ENCODE assay signal across 9 mouse cellular contexts in genomic region chr11:69092386-69092751, GRCm38 (mm10). TPM values are rescaled to one million over a fixed set of nuclear protein-coding genes. Genes with fewer than 3 reads are reported as not detected.
DNase-seq lines count a peak whose midpoint lies in the region; ATAC-seq and TF ChIP-seq lines count a peak whose summit lies in the region.
"Had no signal": no experiment of that assay in that cellular context is flagged by ENCODE, and none has a peak within 500 bp of the region (broad histone marks: within the 10 kb centered on the region; RNA-seq: fewer than 3 reads in every experiment).

No protein-coding gene starts in this region.

- no peak overlapping the region for H3K4me3 ChIP-seq in neural tube, embryonic 15.5 days (replicated peaks)
- H3K4me3 ChIP-seq in embryonic facial prominence, embryonic 14.5 days (ENCODE audit: low read depth, low read length) = no peak overlapping the region
- no peak overlapping the region for H3K4me3 ChIP-seq in lung, embryonic 14.5 days (ENCODE audit: low read depth, low read length)

- H3K9me3 ChIP-seq in neural tube, embryonic 15.5 days (replicated peaks) = no peaks in the 10 kb centered on the region
- H3K9me3 ChIP-seq in embryonic facial prominence, embryonic 14.5 days (ENCODE audit: control insufficient read depth, low read length) = no peaks in the 10 kb centered on the region
- no peaks in the 10 kb centered on the region for H3K9me3 ChIP-seq in lung, embryonic 14.5 days (ENCODE audit: low read depth, low read length)

- peaks cover 73% of the 10 kb centered on the region for H3K4me1 ChIP-seq in neural tube, embryonic 15.5 days
- peaks cover 36% of the 10 kb centered on the region for H3K4me1 ChIP-seq in embryonic facial prominence, embryonic 14.5 days (ENCODE audit: control insufficient read depth, insufficient read depth, low read length)
- peaks cover 19% of the 10 kb centered on the region for H3K4me1 ChIP-seq in lung, embryonic 14.5 days (ENCODE audit: insufficient read depth)

- no peak overlapping the region for H3K4me2 ChIP-seq in neural tube, embryonic 15.5 days
- H3K4me2 ChIP-seq in embryonic facial prominence, embryonic 14.5 days (ENCODE audit: low read depth, low read length) = no peak overlapping the region
- no peak overlapping the region for H3K4me2 ChIP-seq in lung, embryonic 14.5 days

- no peak overlapping the region for H3K9ac ChIP-seq in neural tube, embryonic 15.5 days (replicated peaks)
- no peak overlapping the region for H3K9ac ChIP-seq in embryonic facial prominence, embryonic 14.5 days (ENCODE audit: low read depth, low read length)
- no peak overlapping the region for H3K9ac ChIP-seq in lung, embryonic 14.5 days

- 2% methylated on average over 3 of the region's 3 CpGs for WGBS in neural tube, embryonic 15.5 days
- WGBS in embryonic facial prominence, embryonic 14.5 days = 0% methylated on average over 3 of the region's 3 CpGs
- WGBS in lung, embryonic 14.5 days = 10% methylated on average over 3 of the region's 3 CpGs

- no peak for ATAC-seq in neural tube, embryonic 15.5 days (ENCODE audit: low FRiP score)
- ATAC-seq in embryonic facial prominence, embryonic 14.5 days (ENCODE audit: low read depth) = no peak
- ATAC-seq in lung, embryonic 14.5 days (ENCODE audit: insufficient read depth) = no peak
- no peak for ATAC-seq in megakaryocyte-erythroid progenitor cell, adult 5-6 weeks (replicated peaks; ENCODE audit: low FRiP score, low TSS enrichment, poor library complexity, severe bottlenecking)

- H3K27me3 ChIP-seq in neural tube, embryonic 15.5 days (replicated peaks) = no peaks in the 10 kb centered on the region
- H3K27me3 ChIP-seq in embryonic facial prominence, embryonic 14.5 days (replicated peaks; ENCODE audit: control insufficient read depth, insufficient read depth, low read length) = no peaks in the 10 kb centered on the region
- H3K27me3 ChIP-seq in lung, embryonic 14.5 days (ENCODE audit: insufficient read depth, low read length) = no peaks in the 10 kb centered on the region

- H3K36me3 ChIP-seq in neural tube, embryonic 15.5 days = peaks cover 29% of the 10 kb centered on the region
- H3K36me3 ChIP-seq in embryonic facial prominence, embryonic 14.5 days (ENCODE audit: control insufficient read depth, insufficient read depth, low read length) = peaks cover 31% of the 10 kb centered on the region
- peaks cover 35% of the 10 kb centered on the region for H3K36me3 ChIP-seq in lung, embryonic 14.5 days (ENCODE audit: insufficient read depth)

- H3K27ac ChIP-seq in neural tube, embryonic 15.5 days (replicated peaks) = no peak overlapping the region
- H3K27ac ChIP-seq in embryonic facial prominence, embryonic 14.5 days (replicated peaks; ENCODE audit: low read depth, low read length) = no peak overlapping the region
- H3K27ac ChIP-seq in lung, embryonic 14.5 days (ENCODE audit: low read depth) = no peak overlapping the region

- TF ChIP-seq CTCF in lung, embryonic 14.5 days (IDR thresholded peaks at IDR 0.05; ENCODE audit: low read depth) = peak; percentile 88

- peak; percentile 88 for DNase-seq in neural tube, embryonic 10.5 days (ENCODE audit: extremely low spot score, low spot score)
- peak; percentile 91 to 92 for DNase-seq in adrenal gland, postnatal 36 days
- peak; percentile 33 for DNase-seq in embryonic facial prominence, embryonic 14.5 days (ENCODE audit: low spot score)
- DNase-seq in kidney, adult 9 months = peak; percentile 97
- DNase-seq in lung, embryonic 14.5 days = peak; percentile 90
- peak; percentile 95 for DNase-seq in spleen, postnatal 10 days (ENCODE audit: low spot score in 2 of 2)

RNA-seq across cellular contexts. Expression of gene Per1, which starts 2.6 kb away (rescaled TPM):
- 10.0 and 11.9 TPM in 2 replicates for polyA plus RNA-seq in neural tube, embryonic 15.5 days (2015; fragmentation: Nextera tagmentation; extraction: Ambion mirVana)
- total RNA-seq in adrenal gland, postnatal 36 days (2021) = 100 to 1,000 TPM; 112 to 153 TPM
- polyA plus RNA-seq in embryonic facial prominence, embryonic 14.5 days (2014; fragmentation: Nextera tagmentation; extraction: Ambion mirVana) = 21.5 and 28.2 TPM in 2 replicates
- 15.4 and 23.7 TPM in 2 replicates for polyA plus RNA-seq in lung, embryonic 14.5 days (2014; fragmentation: Nextera tagmentation; extraction: Ambion mirVana)
- total RNA-seq in megakaryocyte-erythroid progenitor cell, adult 5-6 weeks (2014; fragmentation: Nextera tagmentation) = 11.3 and 17.6 TPM in 2 replicates
- total RNA-seq in megakaryocyte-erythroid progenitor cell, adult 5-6 weeks (2017) = 4.7 and 12.5 TPM in 2 replicates

RNA-seq across cellular contexts. Expression of gene Vamp2, which starts 4.1 kb away (rescaled TPM):
- polyA plus RNA-seq in neural tube, embryonic 15.5 days (2015; fragmentation: Nextera tagmentation; extraction: Ambion mirVana) = 347 and 355 TPM in 2 replicates
- total RNA-seq in adrenal gland, postnatal 36 days (2021) = 100 to 1,000 TPM; 116 to 130 TPM
- 89.1 and 97.0 TPM in 2 replicates for polyA plus RNA-seq in embryonic facial prominence, embryonic 14.5 days (2014; fragmentation: Nextera tagmentation; extraction: Ambion mirVana)
- polyA plus RNA-seq in lung, embryonic 14.5 days (2014; fragmentation: Nextera tagmentation; extraction: Ambion mirVana) = 64.0 and 64.2 TPM in 2 replicates
- 46.7 and 60.3 TPM in 2 replicates for total RNA-seq in megakaryocyte-erythroid progenitor cell, adult 5-6 weeks (2014; fragmentation: Nextera tagmentation)
- total RNA-seq in megakaryocyte-erythroid progenitor cell, adult 5-6 weeks (2017) = 7.5 and 15.7 TPM in 2 replicates

RNA-seq across cellular contexts. Expression of gene Tmem107, which starts 21.8 kb away (rescaled TPM):
- polyA plus RNA-seq in neural tube, embryonic 15.5 days (2015; fragmentation: Nextera tagmentation; extraction: Ambion mirVana) = 33.3 and 39.2 TPM in 2 replicates
- total RNA-seq in adrenal gland, postnatal 36 days (2021) = 10 to 100 TPM; 13.5 to 17.5 TPM
- polyA plus RNA-seq in embryonic facial prominence, embryonic 14.5 days (2014; fragmentation: Nextera tagmentation; extraction: Ambion mirVana) = 65.6 and 87.8 TPM in 2 replicates
- 51.0 and 54.4 TPM in 2 replicates for polyA plus RNA-seq in lung, embryonic 14.5 days (2014; fragmentation: Nextera tagmentation; extraction: Ambion mirVana)
- total RNA-seq in megakaryocyte-erythroid progenitor cell, adult 5-6 weeks (2014; fragmentation: Nextera tagmentation) = 33.8 and 51.0 TPM in 2 replicates
- 16.2 and 33.4 TPM in 2 replicates for total RNA-seq in megakaryocyte-erythroid progenitor cell, adult 5-6 weeks (2017)

RNA-seq across cellular contexts. Expression of gene Hes7, which starts 27.8 kb away (rescaled TPM):
- polyA plus RNA-seq in neural tube, embryonic 15.5 days (2015; fragmentation: Nextera tagmentation; extraction: Ambion mirVana) = 0.68 and 1.0 TPM in 2 replicates
- total RNA-seq in adrenal gland, postnatal 36 days (2021) = under 1 TPM; 0.17 to 0.26 TPM
- polyA plus RNA-seq in embryonic facial prominence, embryonic 14.5 days (2014; fragmentation: Nextera tagmentation; extraction: Ambion mirVana) = 0.21 and 0.45 TPM in 2 replicates
- polyA plus RNA-seq in lung, embryonic 14.5 days (2014; fragmentation: Nextera tagmentation; extraction: Ambion mirVana) = 0.57 and 0.68 TPM in 2 replicates
- not detected in 2 replicates for total RNA-seq in megakaryocyte-erythroid progenitor cell, adult 5-6 weeks (2014; fragmentation: Nextera tagmentation)
- total RNA-seq in megakaryocyte-erythroid progenitor cell, adult 5-6 weeks (2017) = not detected in 2 replicates
- total RNA-seq: hematopoietic stem cell, adult 5-6 weeks had no signal

RNA-seq across cellular contexts. Expression of gene 9130213A22Rik, which starts 30.0 kb away (rescaled TPM):
- 0.63 TPM in 2 replicates for polyA plus RNA-seq in neural tube, embryonic 15.5 days (2015; fragmentation: Nextera tagmentation; extraction: Ambion mirVana)
- under 1 TPM; 0.50 to 0.76 TPM for total RNA-seq in adrenal gland, postnatal 36 days (2021)
- 0.14 and 0.63 TPM in 2 replicates for polyA plus RNA-seq in embryonic facial prominence, embryonic 14.5 days (2014; fragmentation: Nextera tagmentation; extraction: Ambion mirVana)
- 0.19 and 0.41 TPM in 2 replicates for polyA plus RNA-seq in lung, embryonic 14.5 days (2014; fragmentation: Nextera tagmentation; extraction: Ambion mirVana)
- not detected in 2 replicates for total RNA-seq in megakaryocyte-erythroid progenitor cell, adult 5-6 weeks (2014; fragmentation: Nextera tagmentation)
- not detected in 2 replicates for total RNA-seq in megakaryocyte-erythroid progenitor cell, adult 5-6 weeks (2017)
- total RNA-seq: hematopoietic stem cell, adult 5-6 weeks had no signal

Comparison
In these comparisons a context has a peak if more than half of its experiments do, and no peak if none do; other contexts are left out.
1. DNase-seq: peak in every context shown above with its lines; median percentile 97 in kidney, adult 9 months; 95 in spleen, postnatal 10 days; 92 in adrenal gland, postnatal 36 days; 90 in lung, embryonic 14.5 days; 88 in neural tube, embryonic 10.5 days; 33 in embryonic facial prominence, embryonic 14.5 days.